Mouse (Mus musculus): Measurements from ENCODE around the gene Aldh3b3. TPM values are rescaled to one million over a fixed set of nuclear protein-coding genes. Genes with fewer than 3 reads are reported as not detected.

The Aldh3b3 gene
- total RNA-seq, 2 experiments from 2014 or later, result not detected

GRCm38 (mm10) chr19:3988750-3989149 lies 30.3 kb downstream of the Aldh3b3 start:
- H3K4me3 ChIP-seq, result no peak overlapping the region
- no peak overlapping the region for H3K27ac ChIP-seq
- no peak for DNase-seq
- peak; percentile 20; the same call in 1 of the 2 replicates for TF ChIP-seq CTCF (IDR thresholded peaks at IDR 0.05)
- intact Hi-C loops (cut with DNase I), result loop anchor here (10.0 kb wide), 1 partner anchor 204 kb away; no protein-coding TSS in a partner anchor

DNA sequence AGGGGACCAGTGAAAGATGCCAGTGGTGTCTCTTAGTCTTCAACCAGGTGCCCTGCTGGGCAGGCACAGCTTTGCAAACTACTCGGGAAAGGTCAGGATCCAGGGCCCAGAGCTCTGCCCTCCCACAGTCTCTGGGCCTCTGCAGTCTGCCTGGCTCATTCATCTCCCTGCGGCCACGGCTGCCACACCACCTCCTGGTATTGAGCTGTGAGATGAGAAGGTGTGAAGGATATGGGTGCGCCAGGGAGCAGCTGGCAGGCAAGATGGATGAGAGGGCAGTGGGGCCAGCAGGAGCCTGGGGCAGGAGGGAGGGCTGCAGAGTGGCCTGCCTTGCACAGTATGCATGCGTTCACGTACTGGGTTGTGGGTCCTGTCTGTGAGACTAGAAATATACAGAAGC lies 32.4 kb downstream of the Aldh3b3 start:
- intact Hi-C loops (cut with DNase I), result no loop called here
- peak; percentile 71 for DNase-seq
- peak overlapping the region; percentile 48 for H3K27ac ChIP-seq
- no peak for TF ChIP-seq CTCF (IDR thresholded peaks at IDR 0.05)
- no peak overlapping the region for H3K4me3 ChIP-seq

GRCm38 (mm10) chr19:3991562-3991961 lies 33.1 kb downstream of the Aldh3b3 start:
- H3K27ac ChIP-seq, result no peak overlapping the region
- no peak for TF ChIP-seq CTCF (IDR thresholded peaks at IDR 0.05)
- intact Hi-C loops (cut with DNase I), result no loop called here
- H3K4me3 ChIP-seq, result no peak overlapping the region
- DNase-seq, result no peak

GRCm38 (mm10) chr19:3991966-3992365 lies 33.5 kb downstream of the Aldh3b3 start:
- no peak for DNase-seq
- intact Hi-C loops (cut with DNase I), result no loop called here
- no peak for TF ChIP-seq CTCF (IDR thresholded peaks at IDR 0.05)
- Histone ChIP-seq H3K27ac (no peak overlapping the region), H3K4me3 (no peak overlapping the region)

DNA sequence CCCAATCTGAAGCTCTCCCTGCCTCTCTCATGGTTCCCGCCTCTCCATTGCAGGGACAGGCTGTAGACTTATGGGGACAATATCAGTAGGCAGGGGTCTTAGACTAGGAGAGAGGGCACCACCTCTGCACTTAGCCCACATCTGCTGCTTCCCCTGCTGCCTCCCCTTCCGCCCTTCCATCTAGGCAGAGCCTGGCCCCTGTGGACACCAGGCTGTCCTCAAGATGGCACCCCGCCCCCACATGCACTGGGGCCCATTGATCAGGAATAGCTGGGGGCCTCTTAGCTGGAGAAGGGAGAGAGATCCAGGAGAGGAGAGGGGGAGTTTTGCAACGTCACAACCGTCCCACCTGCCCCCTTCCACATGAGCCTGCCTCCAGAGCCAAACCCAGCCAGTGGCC lies 34.0 kb downstream of the Aldh3b3 start, which contains the start of gene Tbx10:
TSS of gene Tbx10 (plus strand) at position 337 of the 400 bp plus-strand sequence.
- Histone ChIP-seq H3K4me3 (no peak within 1 kb of the TSS), H3K27ac (no peak within 1 kb of the TSS)
- intact Hi-C loops (cut with DNase I), result no loop called here
- TF ChIP-seq CTCF (IDR thresholded peaks at IDR 0.05), result no peak
- no peak for DNase-seq

DNA sequence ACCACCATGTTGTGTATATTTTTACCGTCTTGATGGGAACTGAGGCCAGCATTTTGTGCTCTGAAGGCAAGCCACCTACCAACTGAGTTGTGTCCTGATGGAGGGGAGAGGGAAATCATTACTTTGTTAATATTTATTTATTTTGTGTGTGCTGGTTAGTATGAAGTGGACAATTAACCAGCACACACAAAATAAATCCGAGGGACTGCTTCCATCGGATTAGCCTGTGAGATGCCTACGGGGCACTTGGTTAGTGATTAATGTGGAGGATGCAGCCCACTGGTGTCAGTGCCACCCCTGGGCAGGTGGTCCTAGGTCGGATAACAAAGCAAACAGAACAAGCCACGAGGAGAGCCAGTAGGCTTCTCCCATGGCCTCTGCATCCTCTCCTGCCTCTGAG lies 36.5 kb downstream of the Aldh3b3 start:
- intact Hi-C loops (cut with DNase I), result no loop called here
- no peak for TF ChIP-seq CTCF (IDR thresholded peaks at IDR 0.05)
- H3K4me3 ChIP-seq, result no peak overlapping the region
- no peak for DNase-seq
- H3K27ac ChIP-seq, result no peak overlapping the region

GRCm38 (mm10) chr19:3995505-3995904 lies 37.1 kb downstream of the Aldh3b3 start:
- intact Hi-C loops (cut with DNase I), result no loop called here
- no peak for TF ChIP-seq CTCF (IDR thresholded peaks at IDR 0.05)
- Histone ChIP-seq H3K27ac (peak overlapping the region; percentile 68), H3K4me3 (no peak overlapping the region)
- DNase-seq, result no peak

DNA sequence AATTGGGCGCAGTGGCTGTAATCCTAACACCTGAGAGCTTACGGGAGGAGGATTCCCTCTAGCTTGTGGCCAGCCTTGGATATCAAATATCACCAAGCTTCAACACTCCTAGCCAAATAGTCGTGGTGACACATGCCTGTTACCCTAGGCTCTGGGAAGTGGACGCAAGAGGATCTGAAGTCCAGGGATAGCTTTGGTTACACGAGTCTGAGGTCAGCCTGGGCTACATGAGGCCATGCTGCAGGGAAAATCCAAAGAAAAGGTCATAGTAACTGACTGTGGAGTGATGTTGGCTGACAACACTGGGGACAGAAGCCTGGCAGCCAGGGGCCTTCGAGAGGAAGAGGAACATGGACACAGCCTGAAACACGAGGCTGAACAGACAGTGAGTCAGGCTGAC lies 37.7 kb downstream of the Aldh3b3 start:
- no peak for TF ChIP-seq CTCF (IDR thresholded peaks at IDR 0.05)
- H3K27ac ChIP-seq, result peak overlapping the region; percentile 68
- no peak overlapping the region for H3K4me3 ChIP-seq
- DNase-seq, result no peak
- intact Hi-C loops (cut with DNase I), result no loop called here

DNA sequence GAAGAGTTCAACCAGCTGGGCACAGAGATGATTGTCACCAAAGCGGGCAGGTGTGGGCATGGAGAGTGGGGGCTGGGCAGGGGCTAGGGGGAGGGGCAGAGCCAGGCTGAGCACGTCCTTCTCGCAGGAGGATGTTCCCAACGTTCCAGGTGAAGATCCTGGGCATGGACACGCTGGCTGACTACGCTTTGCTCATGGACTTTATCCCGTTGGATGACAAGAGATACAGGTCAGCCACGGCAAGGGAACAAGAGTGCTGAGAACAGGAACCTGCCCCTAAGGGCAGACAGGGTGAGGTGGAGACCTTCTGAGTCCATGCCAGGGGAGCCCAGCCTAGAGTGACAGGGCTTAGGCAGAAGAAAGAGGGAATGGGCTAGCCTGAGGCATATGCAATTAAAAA lies 38.3 kb downstream of the Aldh3b3 start:
- H3K27ac ChIP-seq, result peak overlapping the region; percentile 68; the same call in 1 of the 2 replicates
- H3K4me3 ChIP-seq, result no peak overlapping the region
- intact Hi-C loops (cut with DNase I), result no loop called here
- no peak for TF ChIP-seq CTCF (IDR thresholded peaks at IDR 0.05)
- no peak for DNase-seq

GRCm38 (mm10) chr19:3997231-3997630 lies 38.8 kb downstream of the Aldh3b3 start:
- Histone ChIP-seq H3K27ac (no peak overlapping the region), H3K4me3 (no peak overlapping the region)
- TF ChIP-seq CTCF (IDR thresholded peaks at IDR 0.05), result no peak
- no peak for DNase-seq
- intact Hi-C loops (cut with DNase I), result no loop called here

DNA sequence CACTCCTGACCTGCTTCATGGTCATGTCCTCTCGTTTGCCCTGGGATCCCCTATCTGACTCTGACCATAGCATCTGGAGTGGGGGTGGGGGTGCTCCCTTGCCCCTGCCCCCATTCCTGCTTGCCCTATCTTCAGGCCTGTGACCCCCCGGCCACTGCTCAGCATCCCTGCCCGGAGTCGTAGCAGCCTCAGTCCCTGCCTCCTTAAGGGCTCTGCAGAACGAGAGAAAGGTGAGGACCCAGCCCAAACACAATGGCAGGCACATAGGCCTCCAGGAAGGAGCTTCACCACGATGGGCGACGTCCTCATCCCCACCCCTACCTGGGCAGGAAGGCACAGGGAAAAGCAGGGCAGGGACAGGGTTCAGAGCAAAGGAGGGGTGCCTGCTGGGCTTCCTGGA lies 39.9 kb downstream of the Aldh3b3 start:
- no peak for TF ChIP-seq CTCF (IDR thresholded peaks at IDR 0.05)
- Histone ChIP-seq H3K27ac (no peak overlapping the region), H3K4me3 (no peak overlapping the region)
- DNase-seq, result no peak
- intact Hi-C loops (cut with DNase I), result no loop called here

DNA sequence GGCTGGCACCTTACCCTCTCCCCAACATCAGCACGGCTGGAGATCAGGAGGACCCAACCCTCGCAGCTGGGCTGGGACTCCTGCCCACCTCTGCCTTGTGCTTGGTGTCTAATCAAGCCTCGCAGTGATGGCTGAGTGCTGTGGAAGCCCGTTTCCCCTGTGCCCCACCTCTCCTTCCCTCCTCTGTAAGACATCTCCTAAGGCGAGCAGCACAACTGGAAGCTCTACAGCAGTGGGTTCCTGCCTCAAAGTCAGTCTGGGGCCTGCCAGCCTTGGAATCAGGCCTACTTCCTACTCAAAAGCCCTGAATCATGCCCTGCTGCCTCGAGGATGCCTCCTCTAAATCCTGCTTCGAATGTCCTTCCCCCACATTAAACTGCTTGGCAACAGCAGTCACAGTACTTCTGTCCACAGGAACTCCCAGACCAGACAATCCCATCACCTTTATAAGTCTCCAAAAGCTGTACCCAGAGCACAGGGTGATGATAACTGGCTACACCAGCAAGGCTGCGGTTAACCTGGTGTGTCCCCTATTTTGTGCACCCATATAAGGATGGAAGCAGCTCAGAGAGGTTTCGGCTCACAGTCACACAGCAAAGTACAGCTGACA lies 40.8 kb downstream of the Aldh3b3 start:
- Histone ChIP-seq H3K4me3 (peak overlapping the region; percentile 78), H3K27ac (peak overlapping the region; percentile 94)
- DNase-seq, result no peak
- intact Hi-C loops (cut with DNase I), result no loop called here
- no peak for TF ChIP-seq CTCF (IDR thresholded peaks at IDR 0.05)

DNA sequence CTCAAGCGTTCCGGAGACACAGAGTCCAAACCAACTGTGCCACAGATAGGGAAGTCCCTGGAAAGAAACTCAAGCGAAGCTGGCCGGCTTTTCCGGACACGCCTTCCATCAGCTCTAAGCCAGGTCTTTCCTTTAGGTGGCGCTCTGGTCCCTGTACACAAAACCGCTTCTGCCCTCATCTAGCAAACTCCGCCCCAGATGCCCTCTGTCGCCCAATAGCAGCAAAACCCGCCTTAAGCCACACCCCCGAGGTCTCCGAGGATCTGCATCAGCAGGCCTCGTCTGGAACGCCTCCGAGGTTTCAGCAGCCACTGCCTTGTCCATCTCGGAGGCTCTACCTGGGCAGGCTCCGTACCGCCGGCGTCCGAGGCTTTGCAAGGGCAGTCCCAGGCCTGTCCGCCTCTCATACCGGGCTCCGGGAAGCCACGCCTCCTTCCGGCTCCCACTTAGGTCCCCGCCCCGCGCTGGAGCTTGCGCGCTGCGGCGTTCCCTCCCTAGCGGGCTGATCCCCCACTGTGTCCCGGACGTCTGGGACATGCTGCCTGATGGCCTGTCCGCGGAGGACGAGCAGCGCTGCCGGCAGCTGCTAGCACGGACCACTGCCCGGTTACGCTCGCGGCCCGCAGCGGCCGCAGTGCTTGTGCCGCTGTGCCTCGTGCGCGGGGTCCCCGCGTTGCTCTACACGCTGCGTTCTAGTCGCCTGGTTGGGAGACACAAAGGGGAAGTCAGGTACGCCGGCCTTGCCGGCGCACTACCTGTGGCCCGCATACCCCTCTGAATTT lies 41.9 kb downstream of the Aldh3b3 start, which contains the start of the genes Nudt8 and Gm49405:
TSS of gene Nudt8 (plus strand) at position 462 of the 782 bp plus-strand sequence.
TSS of gene Gm49405 (plus strand) at position 508 of the 782 bp plus-strand sequence.
- peak; percentile 96 for DNase-seq
- H3K27ac ChIP-seq, result peak within 1 kb of the TSS; percentile 94
- H3K4me3 ChIP-seq, result peak within 1 kb of the TSS; percentile 78
- TF ChIP-seq CTCF (IDR thresholded peaks at IDR 0.05), result peak; percentile 81
- intact Hi-C loops (cut with DNase I), result loop anchor here (1.0 kb wide), 1 partner anchor 12 kb away; the partner anchor contains the start of gene Ndufv1

All from gastrocnemius, adult 2 months (tissue).